Mouse (Mus musculus) kidney, postnatal 36 days (tissue): ENCODE measurements around the gene Ercc1.

Experiments used
- DNase-seq, 2 experiments: peaks; one replicate each; pipeline ENCODE4 v3.0.0; 2021 to 2022; ENCODE audit warnings: mixed read lengths in 2 of 2

Ercc1 gene

DNA sequence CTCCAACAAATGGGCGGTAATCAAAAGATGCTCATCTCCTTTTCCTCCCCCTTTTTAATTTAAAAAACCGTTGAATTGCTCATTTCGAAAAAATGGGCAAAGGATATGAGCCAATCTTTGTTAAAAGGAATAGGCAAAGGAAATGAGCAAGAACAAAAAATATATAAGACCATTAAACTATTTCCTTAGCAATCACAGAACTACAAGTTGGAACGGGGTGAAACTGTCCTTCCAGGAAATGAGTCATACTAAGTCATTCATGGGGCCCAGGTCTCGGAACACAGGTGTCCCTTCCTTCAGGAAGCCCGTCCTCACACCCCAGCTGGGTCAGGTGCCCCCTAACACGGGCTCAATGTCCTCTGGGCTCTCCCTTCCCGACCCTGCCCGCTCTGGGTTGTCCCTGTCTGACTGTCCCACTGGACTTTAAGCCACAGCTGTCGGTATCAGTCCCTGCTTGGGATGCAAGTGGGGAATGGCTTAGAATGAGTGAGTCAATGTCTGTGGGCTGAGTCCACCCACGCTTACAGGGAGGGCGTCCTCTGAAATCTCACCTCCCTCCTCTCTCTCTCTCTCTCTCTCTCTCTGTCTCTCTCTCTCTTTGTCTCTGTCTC lies at the start of gene Ercc1:
Ercc1 (plus strand) TSS at position 542 of the 611 bp plus-strand sequence.
- no peak for DNase-seq

DNA sequence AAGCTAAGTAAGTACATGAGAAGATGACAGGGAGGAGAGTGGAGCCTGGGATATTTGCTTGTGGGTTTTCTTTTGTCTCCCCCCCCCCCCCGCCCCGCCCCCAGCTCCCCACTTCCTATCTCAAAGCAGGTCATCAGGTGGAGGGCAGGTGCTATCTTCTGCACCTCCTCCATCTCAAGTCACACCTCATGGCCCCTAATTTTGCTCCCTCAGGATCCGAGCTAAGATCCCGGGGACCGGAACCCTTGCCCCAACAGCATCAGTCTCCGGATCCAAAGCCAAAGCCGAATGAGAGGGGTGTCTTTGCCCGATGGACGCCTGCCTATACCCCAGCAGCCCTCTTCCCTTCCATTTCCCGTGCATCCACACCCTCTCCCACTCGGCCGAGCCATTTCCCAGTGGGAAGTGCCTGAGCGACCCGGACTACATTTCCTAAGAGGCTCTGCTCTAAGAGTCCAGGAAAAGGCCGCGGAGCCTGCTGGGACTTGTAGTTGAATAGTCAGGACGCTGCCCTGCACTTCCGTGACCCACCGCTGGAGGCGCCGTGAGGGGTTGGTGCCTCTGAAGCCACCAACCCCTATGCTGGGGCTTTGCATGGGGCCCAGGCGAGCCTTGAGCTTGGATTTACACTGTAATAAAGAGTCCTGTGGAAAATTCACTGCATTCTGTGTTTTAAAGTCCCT lies 48.9 kb upstream of the Ercc1 start:
- DNase-seq: peak; percentile 98 to 99

DNA sequence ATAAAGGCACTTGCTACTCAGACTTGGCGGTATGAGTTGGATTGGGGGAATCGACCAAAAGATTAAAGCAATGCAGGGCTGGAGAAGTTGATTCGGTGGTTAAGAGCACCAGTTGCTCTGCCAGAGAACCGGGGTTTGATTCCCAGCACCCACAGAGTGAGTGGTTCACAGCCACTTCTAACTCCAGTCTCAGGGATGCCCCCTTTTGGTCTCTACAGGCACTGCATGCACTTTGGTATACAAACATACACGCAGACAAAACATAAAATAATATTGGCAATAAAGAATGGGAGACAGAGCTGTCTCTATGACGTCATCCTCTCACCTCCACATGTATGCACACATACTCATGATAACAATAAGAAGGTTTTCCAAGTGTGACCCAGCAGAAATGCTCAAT lies 47.5 kb upstream of the Ercc1 start:
- DNase-seq: no peak

DNA sequence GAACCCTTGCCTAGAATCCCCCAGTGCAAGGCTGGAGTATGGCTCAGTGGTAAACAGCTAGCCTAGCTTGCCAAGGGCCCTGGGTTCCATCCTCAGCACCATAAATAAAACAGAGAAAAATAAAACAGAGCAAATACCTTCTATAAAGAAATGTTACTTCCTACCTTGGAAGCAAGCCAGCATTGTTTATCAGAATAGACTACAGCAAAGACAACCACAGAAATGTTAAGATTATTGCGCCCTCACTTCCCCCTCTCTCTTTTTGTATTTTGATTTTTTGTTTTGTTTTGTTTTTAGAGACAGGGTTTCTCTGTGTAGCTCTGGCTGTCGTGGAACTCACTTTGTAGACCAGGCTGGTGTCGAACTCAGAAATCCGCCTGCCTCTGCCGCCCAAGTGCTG lies 46.8 kb upstream of the Ercc1 start:
- DNase-seq: no peak

DNA sequence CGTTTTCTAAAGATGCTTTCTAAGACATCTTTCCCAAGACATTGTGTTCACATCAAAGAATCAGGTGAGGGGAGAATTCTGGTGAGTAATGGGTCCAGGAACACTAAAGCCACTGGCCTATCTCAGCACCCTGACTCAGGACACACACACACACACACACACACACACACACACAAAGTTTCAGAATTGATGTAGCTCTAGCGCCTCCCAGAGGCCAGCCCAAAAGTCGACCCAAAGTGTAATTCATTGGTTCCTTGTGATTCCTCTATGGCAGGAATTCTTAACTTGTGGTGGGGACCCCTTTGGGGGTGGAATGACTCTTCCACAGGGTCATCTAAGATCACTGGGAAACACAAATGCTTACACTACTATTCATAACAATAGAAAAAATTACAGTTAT lies 45.4 kb upstream of the Ercc1 start:
- peak; percentile 48 to 73 for DNase-seq

DNA sequence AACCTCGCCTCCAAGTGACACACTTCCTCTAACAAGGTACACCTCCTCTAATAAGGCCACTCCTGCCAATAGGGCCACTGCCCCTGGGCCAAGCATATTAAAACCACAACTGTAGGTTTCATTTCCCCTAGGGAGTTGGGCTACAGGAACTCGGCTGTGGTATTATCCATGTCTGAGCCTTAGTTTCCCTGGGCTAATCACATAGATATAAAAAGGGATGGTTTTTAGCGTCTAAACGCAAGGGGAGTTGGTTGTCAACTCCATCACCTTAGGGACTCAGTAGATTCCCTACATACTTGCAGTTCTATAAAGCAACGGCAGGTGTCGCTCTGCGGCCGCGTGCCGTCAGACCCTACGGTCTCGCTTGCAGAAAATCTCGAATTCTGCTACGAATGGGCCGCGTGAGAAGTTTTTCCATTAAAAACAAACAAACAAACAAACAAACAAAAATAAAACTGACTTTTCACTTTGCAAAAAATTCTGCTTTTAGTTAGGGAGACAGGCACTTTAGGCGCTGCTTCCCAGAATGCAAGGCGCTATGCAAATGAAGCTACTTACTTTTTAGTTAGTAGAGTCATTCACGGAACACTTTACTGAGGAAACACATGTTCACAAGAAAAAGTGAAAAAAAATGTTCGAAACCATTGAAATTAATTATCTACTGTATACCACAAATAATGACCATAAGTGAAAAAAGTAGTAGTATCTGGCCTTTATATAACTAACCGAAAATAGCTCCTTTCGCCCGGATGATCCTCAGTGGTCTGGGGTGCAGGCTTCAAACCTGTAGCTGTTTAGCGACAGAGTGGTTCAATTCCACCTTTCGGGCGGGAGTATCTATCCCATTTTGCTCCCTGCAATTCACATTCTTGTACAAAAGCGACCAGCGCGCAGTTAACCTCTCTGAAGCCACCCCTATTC lies 43.8 kb upstream of the Ercc1 start:
- peak; percentile 85 to 90 for DNase-seq

DNA sequence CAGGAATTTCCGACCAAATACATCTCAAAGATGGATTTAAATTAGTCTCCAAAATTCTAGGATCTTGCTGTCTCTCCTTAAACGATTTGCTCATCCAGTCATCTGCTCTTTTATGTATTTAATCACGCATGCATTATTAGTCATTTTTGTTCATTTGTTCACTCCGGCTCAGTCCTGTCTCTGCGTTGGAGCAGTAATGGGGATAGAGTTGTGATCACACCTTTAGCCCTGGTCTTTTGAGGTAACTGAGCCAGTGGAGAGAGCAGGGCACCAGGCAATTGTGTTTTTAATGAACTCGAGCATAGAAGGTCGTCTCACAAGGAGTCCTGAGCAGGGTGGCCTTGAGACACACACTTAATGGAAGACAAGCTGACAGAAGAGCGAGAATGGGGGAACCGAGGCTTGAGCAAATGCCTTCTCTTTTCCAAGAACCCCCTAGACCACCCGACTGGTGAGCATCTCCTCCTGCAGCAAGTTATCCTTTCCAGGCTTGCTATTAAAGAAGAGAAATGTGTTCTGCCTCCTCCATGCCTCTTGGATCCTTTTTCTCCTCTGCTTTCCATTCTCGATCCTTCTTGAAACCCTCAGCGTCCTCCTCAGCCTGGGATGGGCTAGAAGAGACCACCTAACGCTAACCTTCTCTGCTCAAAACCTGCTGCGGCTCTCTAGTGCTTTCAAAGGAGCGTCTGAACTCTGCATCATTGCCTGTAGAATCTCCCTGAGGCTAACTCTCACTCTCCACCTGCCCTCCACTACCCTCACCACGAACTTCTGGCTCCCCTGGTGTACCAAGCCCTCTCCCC lies 42.9 kb upstream of the Ercc1 start:
- no peak for DNase-seq

DNA sequence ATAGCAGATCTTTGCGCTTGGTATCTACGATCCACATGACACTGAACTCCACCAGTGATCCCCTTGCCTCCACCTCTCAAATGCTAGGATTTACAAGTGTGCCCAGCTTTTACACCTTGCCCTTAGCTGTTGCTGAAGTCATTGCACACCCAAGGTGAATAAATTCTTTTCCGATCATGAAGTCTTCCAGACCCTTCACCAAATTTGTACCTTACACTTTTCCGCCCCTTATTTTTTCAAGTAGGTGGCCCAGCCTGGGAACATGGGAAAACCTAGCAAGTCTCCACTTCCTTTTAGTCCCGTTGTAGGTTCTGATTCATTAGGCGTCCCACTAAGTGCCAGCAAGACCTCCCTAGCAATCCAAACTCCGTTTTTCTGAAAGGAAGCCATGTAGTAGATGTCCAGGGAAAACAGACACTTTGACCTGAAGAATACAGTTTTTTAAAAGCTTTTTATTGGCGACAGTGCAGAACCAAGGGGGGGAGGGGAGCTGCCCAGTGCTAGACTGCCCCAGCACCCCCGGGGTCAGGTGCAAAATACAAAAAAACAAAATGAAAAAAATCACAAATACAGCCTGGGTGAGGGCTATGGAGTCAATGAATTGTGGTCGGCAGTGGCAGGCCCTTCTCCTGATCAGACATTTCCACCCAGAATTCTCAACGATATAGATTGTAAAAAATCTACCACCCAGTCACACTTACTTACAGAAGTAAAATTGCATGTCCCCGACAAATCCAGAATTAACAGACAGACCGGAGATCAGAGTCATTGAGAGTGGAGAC lies 42.1 kb upstream of the Ercc1 start:
- no peak for DNase-seq

DNA sequence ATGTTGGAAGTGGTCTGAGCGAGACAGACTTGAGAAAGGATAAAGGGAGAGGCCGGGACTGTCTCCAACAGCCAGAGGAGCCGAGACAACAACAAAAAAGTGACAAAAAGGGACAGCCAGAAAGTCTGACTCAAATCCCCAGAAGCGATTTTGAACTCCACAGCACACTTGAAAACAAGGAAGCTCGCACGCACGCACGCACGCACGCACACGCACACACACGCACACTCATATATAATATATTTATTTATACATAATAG lies 41.6 kb upstream of the Ercc1 start:
- DNase-seq: no peak

DNA sequence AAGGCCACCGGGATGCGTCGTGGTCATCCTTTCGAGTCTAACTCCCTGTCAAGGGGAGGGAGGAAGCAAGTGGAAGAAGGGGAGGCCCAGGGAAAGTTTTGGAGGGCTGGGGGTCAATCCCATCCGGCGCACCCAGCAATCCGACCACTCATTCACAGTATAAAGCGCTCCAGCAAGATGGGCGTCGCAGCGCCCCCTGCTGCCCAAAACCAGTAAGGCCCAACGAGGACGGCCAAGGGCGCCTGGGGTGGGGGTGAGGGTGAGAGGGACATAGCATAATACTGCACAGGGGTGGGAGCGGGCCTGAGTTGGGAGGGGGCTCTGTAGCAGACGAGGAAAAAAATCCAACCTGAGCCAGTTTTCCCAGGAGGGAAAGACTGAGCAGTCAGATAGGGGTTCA lies 40.8 kb upstream of the Ercc1 start:
- DNase-seq: peak; percentile 64 to 90

DNA sequence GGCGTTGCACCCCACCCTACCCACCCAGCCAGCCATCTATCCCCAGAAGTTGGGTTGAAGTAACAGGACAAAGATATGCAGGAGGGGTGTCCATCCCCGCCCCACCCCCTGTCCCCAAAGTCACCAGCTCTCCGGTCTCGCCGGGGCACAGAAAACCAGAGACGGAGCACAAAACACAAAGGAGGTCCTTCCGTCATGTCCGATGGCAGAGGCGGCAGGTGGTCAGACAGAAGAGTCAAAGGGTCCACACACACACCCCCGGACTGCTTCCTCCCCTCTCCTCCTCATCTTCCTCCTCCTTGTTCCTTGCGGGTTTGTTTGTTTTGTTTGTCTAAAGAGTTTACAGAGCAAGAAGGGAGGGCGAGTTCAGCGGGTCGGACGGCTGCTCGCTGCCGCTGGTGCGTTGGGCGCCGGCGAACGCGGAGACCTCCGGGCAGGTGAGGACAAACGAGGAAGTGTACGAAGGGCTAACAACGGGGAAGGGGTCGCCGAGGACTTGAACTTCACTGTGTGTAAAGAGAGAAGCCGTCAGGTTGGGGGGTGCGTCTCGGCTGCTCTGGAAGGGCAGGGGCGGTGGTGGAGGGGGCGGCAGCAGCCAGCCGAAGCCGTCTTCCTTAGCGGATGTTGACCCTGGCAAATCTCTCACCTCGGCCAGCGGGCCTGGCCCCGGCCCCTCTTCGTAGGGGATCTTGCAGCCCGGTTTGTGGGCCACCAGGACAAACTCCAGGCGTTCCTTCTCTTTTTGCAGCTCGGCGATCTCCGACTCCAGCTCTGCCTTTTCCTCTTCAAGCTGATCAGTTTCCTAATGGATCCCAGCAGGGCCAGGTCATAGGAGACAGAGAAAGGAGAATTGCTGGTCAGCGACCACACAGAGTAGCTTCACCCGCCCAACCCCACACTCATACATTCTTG lies 39.8 kb upstream of the Ercc1 start:
- DNase-seq: no peak

DNA sequence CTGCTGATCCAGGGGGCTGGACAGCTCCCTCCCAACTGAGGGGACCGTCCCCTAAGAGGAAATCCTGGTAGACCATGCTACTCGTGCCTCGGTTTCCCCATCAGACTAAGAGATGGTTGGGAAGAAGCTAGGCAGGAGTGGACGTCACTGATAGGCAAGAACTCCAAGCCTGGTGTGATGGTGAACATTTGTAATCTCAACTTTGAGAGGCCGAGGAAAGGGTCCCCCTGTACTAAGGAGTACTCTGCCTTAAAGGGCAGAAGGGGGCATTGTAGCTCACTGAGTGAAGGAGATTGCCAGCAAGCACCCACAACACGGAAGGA lies 39.2 kb upstream of the Ercc1 start:
- no peak for DNase-seq

DNA sequence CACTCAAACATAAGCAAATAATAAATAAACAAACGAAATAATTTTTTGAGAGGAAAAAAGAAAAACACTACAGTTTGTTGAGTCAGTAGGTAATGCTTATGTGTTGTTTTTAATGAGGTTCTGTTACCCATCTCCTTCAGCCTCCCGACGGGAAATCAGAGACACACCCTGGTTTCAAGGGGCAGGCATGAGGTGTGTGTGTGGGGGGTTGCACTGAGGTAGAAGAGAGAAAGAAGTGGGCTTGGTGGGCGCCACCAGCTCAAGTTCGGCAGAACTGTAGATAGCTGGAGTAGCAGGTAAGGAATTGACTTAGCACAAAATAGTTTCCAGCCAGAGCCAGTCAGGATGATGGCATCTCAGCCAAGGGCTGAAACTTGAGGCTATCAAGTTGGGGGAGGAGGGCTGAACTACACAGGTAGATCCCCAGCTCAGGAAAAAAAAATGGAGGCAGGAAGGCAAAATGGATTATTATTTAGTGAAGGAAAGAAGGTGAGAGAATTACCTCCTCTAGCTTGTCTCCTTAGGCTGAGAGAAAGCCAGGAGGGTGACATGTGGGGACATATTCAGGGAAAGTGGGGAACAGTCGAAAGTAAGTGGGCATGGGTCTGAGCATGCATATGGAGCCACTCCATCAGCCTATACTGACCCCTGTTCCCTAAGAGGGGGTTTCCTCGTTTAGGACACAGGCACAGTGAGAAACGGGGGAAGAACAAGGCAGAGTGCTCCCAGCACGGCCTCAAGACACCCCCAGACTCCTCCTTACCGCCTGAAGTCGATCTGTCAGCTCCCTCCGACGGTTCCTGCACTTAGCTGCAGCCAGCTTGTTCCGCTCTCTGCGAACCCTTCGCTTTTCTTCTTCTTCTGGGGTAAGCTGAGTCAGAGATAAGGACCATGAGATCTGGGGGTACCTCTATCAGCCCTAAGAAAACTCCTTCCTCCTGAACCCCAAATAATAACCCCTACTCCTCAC lies 38.5 kb upstream of the Ercc1 start:
- DNase-seq: no peak

DNA sequence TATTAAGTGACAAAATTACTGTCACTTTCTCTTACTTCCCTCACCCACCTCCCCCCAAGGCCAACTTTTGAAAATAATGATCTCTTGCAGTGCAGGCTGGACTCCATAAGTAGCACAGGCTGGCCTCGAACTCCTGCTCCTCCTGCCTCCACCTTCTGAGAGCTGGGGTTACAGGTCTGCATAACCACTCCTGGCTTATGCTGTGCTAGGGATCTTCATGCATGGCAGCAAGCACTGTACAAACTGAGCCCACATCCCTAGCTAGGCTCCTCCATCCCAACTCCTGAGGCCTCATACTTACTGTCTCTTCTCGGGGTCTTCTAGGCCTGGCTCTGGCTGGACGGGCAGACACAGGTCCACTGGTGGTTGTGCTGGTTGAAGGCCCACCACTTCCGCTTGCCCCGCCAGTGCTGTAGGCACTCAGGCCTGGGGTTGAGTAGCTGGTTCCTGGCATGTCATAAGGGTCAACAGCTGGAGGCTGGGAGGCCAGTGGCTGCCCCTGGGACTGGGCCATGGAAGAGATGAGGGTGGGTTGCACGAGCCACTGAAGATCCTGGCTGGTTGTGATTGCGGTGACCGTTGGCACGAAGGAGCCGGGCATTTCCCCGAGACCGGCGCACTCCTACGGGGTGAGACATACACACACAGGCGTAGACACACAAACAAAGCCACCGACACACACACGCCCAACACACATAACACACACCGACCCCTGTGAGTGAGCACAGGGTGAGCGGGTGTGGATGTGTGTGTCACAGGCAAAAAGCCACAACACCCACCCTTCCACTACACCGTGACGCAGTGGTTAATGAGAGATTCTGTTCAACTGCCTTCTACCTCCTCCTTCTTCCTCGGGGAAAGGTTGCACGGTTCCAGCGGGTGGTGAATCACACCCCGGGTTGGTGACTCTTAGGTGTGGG lies 37.5 kb upstream of the Ercc1 start:
- no peak for DNase-seq

DNA sequence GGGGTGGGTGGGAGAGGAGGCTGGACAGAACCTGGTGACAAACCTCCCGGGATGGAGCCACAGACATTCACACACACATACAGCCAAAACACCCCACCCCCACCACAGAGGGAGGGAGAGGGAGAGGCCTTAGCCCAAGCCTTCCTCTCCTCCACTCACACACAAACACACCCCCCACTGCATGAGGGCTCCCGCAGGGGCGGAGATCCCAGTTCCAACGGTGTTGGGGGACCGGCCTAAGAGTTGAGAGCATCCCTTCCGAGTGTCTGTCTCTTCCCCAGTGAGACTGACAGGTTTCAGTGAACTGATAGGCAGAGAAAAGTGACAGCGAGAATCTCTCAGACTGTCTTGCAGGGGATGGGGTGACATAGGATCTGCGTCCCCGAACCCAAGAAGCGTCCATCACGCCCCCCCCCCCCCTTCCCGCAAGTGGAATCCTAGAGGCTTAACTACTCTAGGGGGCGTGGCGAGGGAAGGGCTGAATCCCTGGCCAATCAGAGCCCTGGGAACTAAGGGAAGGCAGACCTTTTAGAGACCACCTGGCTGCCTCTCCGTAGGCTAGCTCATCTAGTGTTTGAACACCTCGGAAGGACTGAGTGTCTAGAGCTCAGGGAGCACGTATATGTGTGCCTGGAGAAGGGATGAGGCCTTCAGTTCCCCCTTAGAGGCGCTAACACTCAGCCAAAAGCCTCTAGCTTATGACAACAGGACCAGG lies 36.7 kb upstream of the Ercc1 start:
- peak; percentile 85 for DNase-seq

DNA sequence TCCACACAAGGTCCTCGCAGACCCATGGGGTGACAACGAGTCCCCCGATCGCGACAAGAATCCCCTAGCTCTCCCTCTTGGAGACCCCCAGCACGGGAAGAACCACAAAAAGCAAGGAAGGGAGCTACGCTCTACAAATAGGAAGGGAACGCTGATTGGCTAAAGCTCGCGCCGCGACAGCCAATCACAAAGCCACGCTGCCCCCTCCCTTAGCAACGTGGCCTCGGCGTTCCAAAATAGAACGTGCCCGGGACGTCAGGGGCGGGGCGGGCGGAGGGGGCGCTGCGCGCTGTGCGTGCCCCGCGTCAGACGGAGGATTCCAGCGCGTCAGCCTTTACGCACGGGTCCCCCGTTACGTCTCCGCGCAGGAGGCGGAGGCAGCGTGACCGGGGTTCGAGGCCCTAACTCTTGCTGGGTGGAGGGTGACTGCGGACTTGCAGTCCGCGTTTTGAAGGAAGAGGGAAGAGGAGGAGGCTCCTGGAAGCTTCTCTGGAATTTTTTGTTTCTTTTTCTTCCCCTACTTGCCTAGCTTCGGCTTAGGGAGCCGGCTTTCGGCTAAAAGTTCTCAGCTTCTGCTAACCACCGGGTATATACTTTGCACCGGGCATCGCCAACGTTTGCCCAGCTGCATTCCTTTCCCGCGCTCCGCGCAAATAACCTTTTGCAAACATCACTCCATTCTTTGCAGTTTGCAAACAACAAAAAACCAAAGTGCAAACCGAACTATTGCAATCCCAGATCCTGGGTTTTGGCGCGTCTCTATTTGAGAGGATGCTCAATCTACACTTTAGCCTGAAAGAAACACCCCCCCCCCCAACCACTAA lies 35.9 kb upstream of the Ercc1 start:
- peak; percentile 96 to 98 for DNase-seq

DNA sequence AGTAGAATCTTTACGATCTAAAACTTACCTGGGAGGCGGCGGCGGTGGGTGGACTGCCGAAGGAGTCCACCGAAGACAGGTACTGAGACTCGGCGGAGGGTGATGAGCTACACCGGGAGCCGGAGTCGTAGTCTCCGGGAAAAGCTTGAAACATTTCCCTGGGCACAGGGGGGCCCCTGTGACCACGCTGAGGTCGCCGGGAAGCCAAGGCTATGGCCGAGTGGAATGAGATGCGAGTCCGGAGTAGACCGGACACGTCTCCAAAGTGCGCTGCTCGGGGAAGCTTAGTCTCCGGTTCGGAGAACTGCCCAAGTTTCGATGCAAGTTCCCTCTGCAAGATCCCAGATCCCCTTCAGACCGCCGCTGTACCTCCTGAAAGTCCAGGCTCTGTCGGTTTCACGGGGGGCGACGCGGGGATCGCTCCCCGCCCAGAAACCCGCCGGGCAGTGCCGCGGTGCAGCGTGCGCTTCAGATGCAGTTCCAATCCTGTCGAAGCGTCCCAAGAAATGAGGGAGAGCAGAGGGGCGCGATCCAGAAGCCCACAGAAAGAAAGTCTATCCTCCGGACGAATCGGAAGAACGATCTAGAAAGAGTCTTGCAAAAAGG lies 35.2 kb upstream of the Ercc1 start:
- peak in 1 of 2 experiments; percentile 28 for DNase-seq
